Mouse (Mus musculus) testis, adult 2 months (tissue): ENCODE data around the gene Lemd2.

Experiments used
- CTCF ChIP-seq: fragments of 200-500 bp; IDR thresholded peaks from 2 replicates; pipeline ENCODE4 v1.5.1; 2012; ENCODE audit warnings: low read depth, mild to moderate bottlenecking, inconsistent platforms, low read length, moderate library complexity; ENCODE audit not compliant: control insufficient read depth, insufficient read depth, insufficient replicate concordance
- POLR2A ChIP-seq: fragments of 200-500 bp; IDR thresholded peaks from 2 replicates; pipeline ENCODE4 v1.6.1; 2012; ENCODE audit warnings: low read depth, mild to moderate bottlenecking, inconsistent platforms, low read length, moderate library complexity; ENCODE audit not compliant: control insufficient read depth

DNA sequence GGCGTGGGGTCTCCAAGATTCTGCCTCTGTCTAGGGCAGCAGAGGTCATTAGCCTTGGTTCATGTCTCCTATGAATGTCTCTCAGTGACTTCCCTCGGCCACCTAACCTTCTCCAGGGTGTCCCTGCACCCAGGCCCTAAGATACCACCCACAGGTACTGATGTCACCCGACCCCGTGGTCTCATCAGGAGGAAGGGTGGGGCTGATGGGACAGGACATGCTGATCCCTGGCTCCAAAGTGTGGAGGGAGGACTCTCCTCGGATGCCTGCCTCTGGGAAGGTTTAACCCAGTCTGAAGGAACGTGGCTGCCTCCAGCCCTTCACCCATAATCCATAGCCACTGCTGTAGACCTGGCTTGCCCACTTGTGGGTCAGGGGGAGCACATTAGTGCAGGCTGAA, 37.4 kb downstream of the Lemd2 start:
- TF ChIP-seq CTCF (no peak), POLR2A (no peak)
